Mouse (Mus musculus) liver, adult 2 months (tissue): ENCODE results near the gene Kcnk3. TPM values are rescaled to one million over a fixed set of nuclear protein-coding genes. Genes with fewer than 3 reads are reported as not detected.
A peak's percentile ranks its signal among the peaks of the same experiment; 100 is the strongest.

Source experiments
- DNase-seq: peaks from one replicate; pipeline ENCODE4 v3.0.0-alpha.2; 2011; ENCODE audit warnings: low read depth, low spot score; ENCODE audit errors: extremely low read depth
- H3K27ac ChIP-seq: fragments of 200-500 bp; replicated peaks from 2 replicates; pipeline ENCODE4 v1.5.1; 2012; ENCODE audit warnings: low read depth, mild to moderate bottlenecking, control low read depth, inconsistent platforms, low read length; ENCODE audit not compliant: insufficient read depth
- H3K27me3 ChIP-seq: fragments of 200-500 bp; 2 replicates; pipeline ENCODE4 v1.6.1; 2012; ENCODE audit warnings: mild to moderate bottlenecking, moderate library complexity, low read length, inconsistent platforms; ENCODE audit not compliant: control insufficient read depth, insufficient read depth
- H3K36me3 ChIP-seq: fragments of 200-500 bp; 2 replicates; pipeline ENCODE4 v1.6.1; 2012; ENCODE audit warnings: low read length, inconsistent platforms; ENCODE audit not compliant: control insufficient read depth, insufficient read depth
- H3K4me1 ChIP-seq: fragments of 200-500 bp; 2 replicates; pipeline ENCODE4 v1.6.1; 2011; ENCODE audit warnings: low read length; ENCODE audit not compliant: control insufficient read depth, insufficient read depth
- H3K4me3 ChIP-seq: fragments of 200-500 bp; 2 replicates; pipeline ENCODE4 v1.5.1; 2011; ENCODE audit warnings: low read depth, mild to moderate bottlenecking, control low read depth, low read length, moderate library complexity; ENCODE audit not compliant: insufficient read depth
- H3K79me2 ChIP-seq: fragments of 200-500 bp; 2 replicates; pipeline ENCODE4 v1.6.1; 2012; ENCODE audit warnings: inconsistent platforms, mild to moderate bottlenecking, low read length, moderate library complexity; ENCODE audit not compliant: control insufficient read depth, insufficient read depth
- H3K9ac ChIP-seq: fragments of 200-500 bp; 2 replicates; pipeline ENCODE4 v1.6.1; 2012; ENCODE audit warnings: low read depth, mild to moderate bottlenecking, control low read depth, inconsistent platforms, low read length
- CTCF ChIP-seq: fragments of 200-500 bp; IDR thresholded peaks from 2 replicates; pipeline ENCODE4 v1.5.1; 2011; ENCODE audit warnings: low read depth, low read length, control low read depth
- POLR2A ChIP-seq: fragments of 200-500 bp; IDR thresholded peaks from 2 replicates; pipeline ENCODE4 v1.6.1; 2011; ENCODE audit warnings: low read length, control low read depth; ENCODE audit not compliant: insufficient read depth; ENCODE audit errors: extremely low read depth
- WGBS: fragments of 180-500 bp; shearing (Covaris S2); methylation state at CpG from one replicate; pipeline ENCODE4 v1.1.7; 2018; 5-methylcytosine and 5-hydroxymethylcytosine counted together
- polyA plus RNA-seq: library from polyadenylated mRNA; depleted of rRNA; stranded (reverse); fragments of >200 nt; gene quantifications from 2 replicates; pipeline ENCODE4 v1.2.3, GENCODE M21; 2012
- total RNA-seq: library from RNA; depleted of rRNA; stranded (reverse); fragments of >200 nt; gene quantifications from 2 replicates; pipeline ENCODE4 v1.2.3, GENCODE M21; 2014

Kcnk3 gene
- total and polyA plus RNA-seq, 2 experiments = 0.18 to 0.61 TPM

- TF ChIP-seq POLR2A = 0 out of 2 replicates have a peak, but pooled peaks have one; percentile 21
- TF ChIP-seq CTCF = no peak
- Histone ChIP-seq H3K4me1 (peaks cover 4% of the 10 kb centered on the region), H3K9ac (peak within 1 kb of the TSS; percentile 78), H3K27ac (peak within 1 kb of the TSS; percentile 91), H3K36me3 (no peaks in the 10 kb centered on the region), H3K79me2 (peaks cover 2% of the 10 kb centered on the region; the same call in 1 of the 2 replicates), H3K27me3 (no peaks in the 10 kb centered on the region), H3K4me3 (peak within 1 kb of the TSS; percentile 71)
- peak; percentile 98 for DNase-seq
- under 1% methylated on average over 40 of the region's 40 CpGs for WGBS
Measured at GRCm38 (mm10) chr5:30666391-30667195, 78.6 kb downstream of the Kcnk3 start, which contains the start of gene Cenpa. Gene Cenpa, plus strand, starts transcription at chr5:30666777.

GRCm38 (mm10) chr5:30667215-30667614, 79.2 kb downstream of the Kcnk3 start:
- H3K4me3 ChIP-seq = peak overlapping the region; percentile 71
- TF ChIP-seq CTCF (no peak), POLR2A (no peak)
- no peaks in the 10 kb centered on the region for H3K36me3 ChIP-seq
- under 1% methylated on average over 13 of the region's 13 CpGs for WGBS
- peak overlapping the region; percentile 78 for H3K9ac ChIP-seq
- peaks cover 2% of the 10 kb centered on the region; the same call in 1 of the 2 replicates for H3K79me2 ChIP-seq
- DNase-seq = no peak
- H3K27ac ChIP-seq = peak overlapping the region; percentile 45
- H3K27me3 ChIP-seq = no peaks in the 10 kb centered on the region
- H3K4me1 ChIP-seq = peaks cover 4% of the 10 kb centered on the region

- Histone ChIP-seq H3K4me3 (no peak overlapping the region), H3K4me1 (peaks cover 4% of the 10 kb centered on the region), H3K79me2 (peaks cover 2% of the 10 kb centered on the region; the same call in 1 of the 2 replicates), H3K36me3 (no peaks in the 10 kb centered on the region), H3K27me3 (no peaks in the 10 kb centered on the region), H3K9ac (no peak overlapping the region; the same call in 1 of the 2 replicates), H3K27ac (no peak overlapping the region)
- 8% methylated on average over 3 of the region's 3 CpGs for WGBS
- TF ChIP-seq CTCF = no peak
- DNase-seq = no peak
Measured at GRCm38 (mm10) chr5:30667686-30668085, 79.7 kb downstream of the Kcnk3 start.

- H3K9ac ChIP-seq = no peak overlapping the region
- 87% methylated on average over 9 of the region's 9 CpGs for WGBS
- H3K36me3 ChIP-seq = no peaks in the 10 kb centered on the region
Measured at GRCm38 (mm10) chr5:30668637-30669495, 80.9 kb downstream of the Kcnk3 start.

GRCm38 (mm10) chr5:30669496-30669830, 81.5 kb downstream of the Kcnk3 start:
- no peak for TF ChIP-seq CTCF
- TF ChIP-seq POLR2A = no peak
- Histone ChIP-seq H3K27ac (no peak overlapping the region), H3K27me3 (no peaks in the 10 kb centered on the region), H3K4me3 (no peak overlapping the region), H3K4me1 (peaks cover 5% of the 10 kb centered on the region), H3K36me3 (no peaks in the 10 kb centered on the region), H3K79me2 (peaks cover 2% of the 10 kb centered on the region; the same call in 1 of the 2 replicates), H3K9ac (no peak overlapping the region)
- DNase-seq = no peak
- 73% methylated on average over 3 of the region's 3 CpGs for WGBS

More at GRCm38 (mm10) chr5:30668637-30669495, 80.9 kb downstream of the Kcnk3 start:
- no peak for DNase-seq
- peaks cover 2% of the 10 kb centered on the region; the same call in 1 of the 2 replicates for H3K79me2 ChIP-seq
- peaks cover 4% of the 10 kb centered on the region for H3K4me1 ChIP-seq
- no peak overlapping the region for H3K27ac ChIP-seq
- no peak for TF ChIP-seq POLR2A
- TF ChIP-seq CTCF = no peak
- H3K27me3 ChIP-seq = no peaks in the 10 kb centered on the region
- H3K4me3 ChIP-seq = no peak overlapping the region
